Mouse (Mus musculus): ENCODE results near the gene Lrrn1. TPM values are rescaled to one million over a fixed set of nuclear protein-coding genes. Genes with fewer than 3 reads are reported as not detected.

Gene Lrrn1
- polyA plus RNA-seq, 1 experiment: 0.23 TPM

- 13% methylated on average over 15 of the region's 15 CpGs for WGBS
These were observed 1.2 kb downstream of the Lrrn1 start for GRCm38 (mm10) chr6:107530621-107531285.

GRCm38 (mm10) chr6:107531526-107532080 is 2.0 kb downstream of the Lrrn1 start:
- 72% methylated on average over 8 of the region's 8 CpGs for WGBS
- peaks cover 9% of the 10 kb centered on the region; the same call in 1 of the 2 replicates for H3K4me1 ChIP-seq (ENCODE audit: control insufficient read depth, insufficient read depth, insufficient read length, low read length)
- no peak for TF ChIP-seq CTCF (IDR thresholded peaks at IDR 0.05; ENCODE audit: extremely low read depth, insufficient read length, insufficient replicate concordance, low read depth, low read length)
- TF ChIP-seq POLR2A (IDR thresholded peaks at IDR 0.05; ENCODE audit: low read depth, low read length): no peak
- H3K36me3 ChIP-seq (ENCODE audit: control insufficient read depth, insufficient read depth, low read length): no peaks in the 10 kb centered on the region
- H3K27me3 ChIP-seq (ENCODE audit: control insufficient read depth, insufficient read depth, low read length): peaks cover 19% of the 10 kb centered on the region
- H3K27ac ChIP-seq (ENCODE audit: insufficient read depth, low read depth, low read length): no peak overlapping the region
- H3K4me3 ChIP-seq (ENCODE audit: low read depth, low read length): no peak overlapping the region

More at GRCm38 (mm10) chr6:107530621-107531285, 1.2 kb downstream of the Lrrn1 start:
- H3K27me3 ChIP-seq (ENCODE audit: control insufficient read depth, insufficient read depth, low read length): peaks cover 19% of the 10 kb centered on the region
- H3K4me1 ChIP-seq (ENCODE audit: control insufficient read depth, insufficient read depth, insufficient read length, low read length): peaks cover 7% of the 10 kb centered on the region; the same call in 1 of the 2 replicates
- H3K36me3 ChIP-seq (ENCODE audit: control insufficient read depth, insufficient read depth, low read length): no peaks in the 10 kb centered on the region
- no peak for TF ChIP-seq POLR2A (IDR thresholded peaks at IDR 0.05; ENCODE audit: low read depth, low read length)
- TF ChIP-seq CTCF (IDR thresholded peaks at IDR 0.05; ENCODE audit: extremely low read depth, insufficient read length, insufficient replicate concordance, low read depth, low read length): no peak
- peak overlapping the region; percentile 59; the same call in 1 of the 2 replicates for H3K4me3 ChIP-seq (ENCODE audit: low read depth, low read length)
- no peak overlapping the region for H3K27ac ChIP-seq (ENCODE audit: insufficient read depth, low read depth, low read length)

GRCm38 (mm10) chr6:107534533-107534932 is 5.0 kb downstream of the Lrrn1 start:
- 35% methylated on average over 1 of the region's 1 CpGs for WGBS
- H3K36me3 ChIP-seq (ENCODE audit: control insufficient read depth, insufficient read depth, low read length): no peaks in the 10 kb centered on the region
- no peak overlapping the region for H3K4me3 ChIP-seq (ENCODE audit: low read depth, low read length)
- no peak overlapping the region for H3K27ac ChIP-seq (ENCODE audit: insufficient read depth, low read depth, low read length)
- H3K4me1 ChIP-seq (ENCODE audit: control insufficient read depth, insufficient read depth, insufficient read length, low read length): peaks cover 9% of the 10 kb centered on the region; the same call in 1 of the 2 replicates
- H3K27me3 ChIP-seq (ENCODE audit: control insufficient read depth, insufficient read depth, low read length): peaks cover 17% of the 10 kb centered on the region
- TF ChIP-seq CTCF (IDR thresholded peaks at IDR 0.05; ENCODE audit: extremely low read depth, insufficient read length, insufficient replicate concordance, low read depth, low read length): no peak
- TF ChIP-seq POLR2A (IDR thresholded peaks at IDR 0.05; ENCODE audit: low read depth, low read length): no peak

GRCm38 (mm10) chr6:107536631-107537030 is 7.1 kb downstream of the Lrrn1 start:
- TF ChIP-seq CTCF (IDR thresholded peaks at IDR 0.05; ENCODE audit: extremely low read depth, insufficient read length, insufficient replicate concordance, low read depth, low read length): no peak
- no peak for TF ChIP-seq POLR2A (IDR thresholded peaks at IDR 0.05; ENCODE audit: low read depth, low read length)
- H3K27ac ChIP-seq (ENCODE audit: insufficient read depth, low read depth, low read length): no peak overlapping the region; the same call in 1 of the 2 replicates
- H3K36me3 ChIP-seq (ENCODE audit: control insufficient read depth, insufficient read depth, low read length): no peaks in the 10 kb centered on the region
- 0 out of 2 replicates have a peak, but pooled peaks cover 2% of the 10 kb centered on the region for H3K27me3 ChIP-seq (ENCODE audit: control insufficient read depth, insufficient read depth, low read length)
- H3K4me3 ChIP-seq (ENCODE audit: low read depth, low read length): no peak overlapping the region
- 0 out of 2 replicates have a peak, but pooled peaks cover 2% of the 10 kb centered on the region for H3K4me1 ChIP-seq (ENCODE audit: control insufficient read depth, insufficient read depth, insufficient read length, low read length)
- 33% methylated on average over 4 of the region's 4 CpGs for WGBS

GRCm38 (mm10) chr6:107541222-107541621 is 11.7 kb downstream of the Lrrn1 start:
- H3K27me3 ChIP-seq (ENCODE audit: control insufficient read depth, insufficient read depth, low read length): no peaks in the 10 kb centered on the region
- 80% methylated on average over 11 of the region's 11 CpGs for WGBS
- H3K36me3 ChIP-seq (ENCODE audit: control insufficient read depth, insufficient read depth, low read length): no peaks in the 10 kb centered on the region
- no peak overlapping the region for H3K27ac ChIP-seq (ENCODE audit: insufficient read depth, low read depth, low read length)
- H3K4me1 ChIP-seq (ENCODE audit: control insufficient read depth, insufficient read depth, insufficient read length, low read length): 0 out of 2 replicates have a peak, but pooled peaks cover 2% of the 10 kb centered on the region
- TF ChIP-seq POLR2A (IDR thresholded peaks at IDR 0.05; ENCODE audit: low read depth, low read length): no peak
- TF ChIP-seq CTCF (IDR thresholded peaks at IDR 0.05; ENCODE audit: extremely low read depth, insufficient read length, insufficient replicate concordance, low read depth, low read length): no peak
- H3K4me3 ChIP-seq (ENCODE audit: low read depth, low read length): no peak overlapping the region

- H3K4me3 ChIP-seq (ENCODE audit: low read depth, low read length): no peak overlapping the region
- no peaks in the 10 kb centered on the region for H3K4me1 ChIP-seq (ENCODE audit: control insufficient read depth, insufficient read depth, insufficient read length, low read length)
- no peak overlapping the region for H3K27ac ChIP-seq (ENCODE audit: insufficient read depth, low read depth, low read length)
- H3K36me3 ChIP-seq (ENCODE audit: control insufficient read depth, insufficient read depth, low read length): no peaks in the 10 kb centered on the region
- WGBS: 55% methylated on average over 4 of the region's 4 CpGs
- TF ChIP-seq CTCF (IDR thresholded peaks at IDR 0.05; ENCODE audit: extremely low read depth, insufficient read length, insufficient replicate concordance, low read depth, low read length) (no peak), POLR2A (IDR thresholded peaks at IDR 0.05; ENCODE audit: low read depth, low read length) (no peak)
- no peaks in the 10 kb centered on the region for H3K27me3 ChIP-seq (ENCODE audit: control insufficient read depth, insufficient read depth, low read length)
These were observed 12.3 kb downstream of the Lrrn1 start for GRCm38 (mm10) chr6:107541918-107542317.

GRCm38 (mm10) chr6:107546272-107546671 is 16.7 kb downstream of the Lrrn1 start:
- H3K27me3 ChIP-seq (ENCODE audit: control insufficient read depth, insufficient read depth, low read length): no peaks in the 10 kb centered on the region
- H3K4me3 ChIP-seq (ENCODE audit: low read depth, low read length): no peak overlapping the region
- no peak overlapping the region for H3K27ac ChIP-seq (ENCODE audit: insufficient read depth, low read depth, low read length)
- TF ChIP-seq POLR2A (IDR thresholded peaks at IDR 0.05; ENCODE audit: low read depth, low read length) (no peak), CTCF (IDR thresholded peaks at IDR 0.05; ENCODE audit: extremely low read depth, insufficient read length, insufficient replicate concordance, low read depth, low read length) (no peak)
- WGBS: 46% methylated on average over 2 of the region's 2 CpGs
- no peaks in the 10 kb centered on the region for H3K36me3 ChIP-seq (ENCODE audit: control insufficient read depth, insufficient read depth, low read length)
- no peaks in the 10 kb centered on the region for H3K4me1 ChIP-seq (ENCODE audit: control insufficient read depth, insufficient read depth, insufficient read length, low read length)

Data from small intestine, adult 2 months (tissue).